In the genomic region with DNA sequence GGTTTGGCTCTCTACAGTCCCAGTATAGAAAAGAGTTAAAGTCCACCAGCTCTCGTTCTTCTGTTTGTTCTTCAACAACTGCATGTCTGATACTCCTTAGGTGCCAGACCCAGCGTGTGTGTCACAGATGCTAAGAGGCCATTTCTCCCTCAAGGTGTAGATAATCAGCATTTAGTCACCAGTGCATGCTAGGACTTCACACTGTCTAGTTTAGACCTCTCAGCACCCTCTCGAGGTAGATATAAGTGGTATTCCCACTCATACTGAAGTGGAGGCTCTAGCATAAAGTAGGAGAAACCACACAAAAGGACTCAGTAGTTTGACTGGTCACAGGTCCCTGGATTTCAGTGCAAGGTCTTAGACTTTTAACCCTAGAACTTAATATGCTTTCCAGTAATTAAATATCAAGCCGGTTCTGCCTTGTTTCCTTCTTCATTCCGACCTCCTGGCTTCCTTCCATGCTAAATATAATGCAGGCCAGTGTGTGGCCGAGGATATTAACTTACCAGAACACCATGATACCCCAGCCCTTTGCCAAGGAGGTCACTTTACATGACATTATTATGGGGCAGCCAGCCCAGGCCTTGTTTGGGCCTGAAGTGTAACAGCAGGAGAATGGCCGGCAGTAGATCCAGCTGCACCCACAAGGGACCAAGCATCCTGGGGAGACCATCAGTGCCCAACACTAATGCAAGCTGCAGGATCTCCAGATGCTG, we compare ENCODE assay signal across 20 mouse cellular contexts. TPM values are rescaled to one million over a fixed set of nuclear protein-coding genes. Genes with fewer than 3 reads are reported as not detected.
A peak's percentile ranks its signal among the peaks of the same experiment; 100 is the strongest.
DNase-seq lines count a peak whose midpoint lies in the region; ATAC-seq and TF ChIP-seq lines count a peak whose summit lies in the region.
"Had no signal": no experiment of that assay in that cellular context is flagged by ENCODE, and none has a peak within 500 bp of the region (broad histone marks: within the 10 kb centered on the region; RNA-seq: fewer than 3 reads in every experiment).

No protein-coding gene starts in this region.

- H3K9ac ChIP-seq in heart, embryonic 12.5 days, result no peak overlapping the region
- H3K9ac ChIP-seq in heart, embryonic 14.5 days (ENCODE audit: low read length), result no peak overlapping the region
- no peak overlapping the region for H3K9ac ChIP-seq in kidney, embryonic 16.5 days (replicated peaks; ENCODE audit: low read length)
- H3K9ac ChIP-seq: embryonic facial prominence, embryonic 13.5 days; hindbrain, embryonic 12.5 days; intestine, embryonic 15.5 days; liver, embryonic 13.5 days; neural tube, embryonic 12.5 days had no signal

- no peaks in the 10 kb centered on the region for H3K27me3 ChIP-seq in heart, embryonic 12.5 days (replicated peaks)
- H3K27me3 ChIP-seq in heart, embryonic 14.5 days (ENCODE audit: control insufficient read depth, insufficient read depth, low read length), result no peaks in the 10 kb centered on the region
- H3K27me3 ChIP-seq in kidney, embryonic 16.5 days (ENCODE audit: insufficient read depth, low read length), result no peaks in the 10 kb centered on the region
- H3K27me3 ChIP-seq: hindbrain, embryonic 12.5 days; intestine, embryonic 15.5 days; liver, embryonic 13.5 days; neural tube, embryonic 12.5 days had no signal

- 42% methylated on average over 7 of the region's 7 CpGs for WGBS in heart, embryonic 12.5 days
- 28% methylated on average over 7 of the region's 7 CpGs for WGBS in heart, embryonic 14.5 days
- WGBS in kidney, embryonic 16.5 days, result 26% methylated on average over 7 of the region's 7 CpGs

- H3K4me1 ChIP-seq in heart, embryonic 12.5 days (replicated peaks), result peaks cover 6% of the 10 kb centered on the region; the same call in 1 of the 2 replicates
- peaks cover 3 to 12% of the 10 kb centered on the region in 2 experiments for H3K4me1 ChIP-seq in heart, embryonic 14.5 days (ENCODE audit: control insufficient read depth in 2 of 2, insufficient read depth in 2 of 2, low read length in 2 of 2)
- H3K4me1 ChIP-seq in kidney, embryonic 16.5 days (ENCODE audit: insufficient read depth, low read length), result peaks cover 18% of the 10 kb centered on the region
- H3K4me1 ChIP-seq: intestine, embryonic 15.5 days; liver, embryonic 13.5 days; neural tube, embryonic 12.5 days had no signal

- intact Hi-C loops in gastrocnemius, adult 2 months (cut with DNase I), result no loop called here

- H3K27ac ChIP-seq in heart, embryonic 12.5 days (ENCODE audit: poor library complexity, severe bottlenecking), result no peak overlapping the region
- peak overlapping the region; percentile 69 for H3K27ac ChIP-seq in gastrocnemius, adult 2 months
- peak overlapping the region; percentile 46 to 71 for H3K27ac ChIP-seq in heart, embryonic 14.5 days (replicated peaks in 1 of 2; ENCODE audit: control insufficient read depth in 1 of 2, insufficient read depth in 1 of 2, low read depth in 2 of 2, low read length in 2 of 2)
- H3K27ac ChIP-seq in kidney, embryonic 16.5 days (ENCODE audit: low read length), result no peak overlapping the region
- H3K27ac ChIP-seq: embryonic facial prominence, embryonic 13.5 days; forebrain, embryonic 10.5 days; hindbrain, embryonic 12.5 days; intestine, embryonic 15.5 days; liver, embryonic 13.5 days; neural tube, embryonic 12.5 days had no signal

- H3K4me2 ChIP-seq in heart, embryonic 12.5 days, result no peak overlapping the region
- H3K4me2 ChIP-seq in heart, embryonic 14.5 days (ENCODE audit: low read length), result no peak overlapping the region
- H3K4me2 ChIP-seq in kidney, embryonic 16.5 days (replicated peaks; ENCODE audit: low read depth, low read length), result no peak overlapping the region
- H3K4me2 ChIP-seq: embryonic facial prominence, embryonic 13.5 days; hindbrain, embryonic 12.5 days; intestine, embryonic 15.5 days; liver, embryonic 13.5 days; neural tube, embryonic 12.5 days had no signal

- no peak for ATAC-seq in heart, embryonic 12.5 days (ENCODE audit: insufficient number of reproducible peaks, low FRiP score)
- peak; percentile 47; the same call in 1 of the 2 replicates for ATAC-seq in heart, embryonic 14.5 days (ENCODE audit: insufficient number of reproducible peaks, insufficient read depth, low FRiP score, low read depth)
- peak; percentile 49; the same call in 1 of the 2 replicates for ATAC-seq in kidney, embryonic 16.5 days (ENCODE audit: low FRiP score, low TSS enrichment)
- ATAC-seq: intestine, embryonic 15.5 days had no signal

- H3K9me3 ChIP-seq in heart, embryonic 12.5 days (replicated peaks), result no peaks in the 10 kb centered on the region
- H3K9me3 ChIP-seq in heart, embryonic 14.5 days (ENCODE audit: control insufficient read depth, low read length), result no peaks in the 10 kb centered on the region
- no peaks in the 10 kb centered on the region for H3K9me3 ChIP-seq in kidney, embryonic 16.5 days (ENCODE audit: low read length)
- H3K9me3 ChIP-seq: embryonic facial prominence, embryonic 13.5 days; forebrain, embryonic 10.5 days; hindbrain, embryonic 12.5 days; intestine, embryonic 15.5 days; liver, embryonic 13.5 days; neural tube, embryonic 12.5 days had no signal

- no peak overlapping the region for H3K4me3 ChIP-seq in heart, embryonic 12.5 days
- H3K4me3 ChIP-seq in gastrocnemius, adult 2 months, result peak overlapping the region; percentile 7; the same call in 1 of the 2 replicates
- H3K4me3 ChIP-seq in heart, embryonic 14.5 days (ENCODE audit: control insufficient read depth in 1 of 2, insufficient read depth in 1 of 2, low read depth in 1 of 2, low read length in 2 of 2), result no peak overlapping the region
- no peak overlapping the region for H3K4me3 ChIP-seq in kidney, embryonic 16.5 days (ENCODE audit: low read length)
- H3K4me3 ChIP-seq: embryonic facial prominence, embryonic 13.5 days; forebrain, embryonic 10.5 days; hindbrain, embryonic 12.5 days; intestine, embryonic 15.5 days; liver, embryonic 13.5 days; neural tube, embryonic 12.5 days had no signal

- peak; percentile 26 for DNase-seq in heart, adult 8-10 months (ENCODE audit: low spot score)
- DNase-seq in gastrocnemius, adult 2 months, result peak; percentile 76
- DNase-seq in cerebellum, adult 11-12 months, result no peak
- no peak for DNase-seq in lung, postnatal 4 days
- DNase-seq in spleen, adult 18-20 months, result no peak
- DNase-seq: B cell, adult 2 months; cerebellum, adult 18-20 months; left cerebral cortex, postnatal 4 days; liver, embryonic 13.5 days; right cerebral cortex, postnatal 4 days; thymus, adult 18-20 months had no signal

- TF ChIP-seq CTCF in gastrocnemius, adult 2 months (IDR thresholded peaks at IDR 0.05), result no peak

- H3K36me3 ChIP-seq in heart, embryonic 12.5 days, result no peaks in the 10 kb centered on the region
- no peaks in the 10 kb centered on the region for H3K36me3 ChIP-seq in heart, embryonic 14.5 days (ENCODE audit: control insufficient read depth, insufficient read depth, low read length)
- no peaks in the 10 kb centered on the region for H3K36me3 ChIP-seq in kidney, embryonic 16.5 days (ENCODE audit: insufficient read depth, low read length)
- H3K36me3 ChIP-seq: embryonic facial prominence, embryonic 13.5 days; forebrain, embryonic 10.5 days; hindbrain, embryonic 12.5 days; intestine, embryonic 15.5 days; liver, embryonic 13.5 days; neural tube, embryonic 12.5 days had no signal

RNA-seq across cellular contexts. Expression of a gene that starts 22.1 kb away (rescaled TPM):
- total RNA-seq in heart, adult 8-10 months (2022), result under 1 TPM in 2 of 4 experiments, not detected in 2; 0.14 to 0.28 TPM
- 0.14 and 0.19 TPM in 2 replicates for polyA plus RNA-seq in heart, embryonic 12.5 days (2016; fragmentation: Nextera tagmentation; extraction: Ambion mirVana)
- total RNA-seq in gastrocnemius, adult 2 months (2021), result not detected
- polyA plus RNA-seq in heart, embryonic 14.5 days (2014; fragmentation: Nextera tagmentation; extraction: Ambion mirVana), result 0.19 and 0.32 TPM in 2 replicates
- polyA plus RNA-seq in kidney, embryonic 16.5 days (2015; fragmentation: Nextera tagmentation; extraction: Ambion mirVana), result 1.6 and 1.9 TPM in 2 replicates
- polyA plus RNA-seq: embryonic facial prominence, embryonic 13.5 days; forebrain, embryonic 10.5 days; liver, embryonic 13.5 days; lung, embryonic 16.5 days; neural tube, embryonic 12.5 days had no signal

RNA-seq across cellular contexts. Expression of a gene that starts 38.3 kb away (rescaled TPM):
- 1 to 10 TPM; 8.9 to 9.9 (median 9.7) TPM for total RNA-seq in heart, adult 8-10 months (2022)
- 10.7 and 11.3 TPM in 2 replicates for polyA plus RNA-seq in heart, embryonic 12.5 days (2016; fragmentation: Nextera tagmentation; extraction: Ambion mirVana)
- total RNA-seq in gastrocnemius, adult 2 months (2021), result 10 to 100 TPM; 12.0 to 12.3 TPM
- polyA plus RNA-seq in heart, embryonic 14.5 days (2014; fragmentation: Nextera tagmentation; extraction: Ambion mirVana), result 10.8 and 12.6 TPM in 2 replicates
- 11.9 and 16.5 TPM in 2 replicates for polyA plus RNA-seq in kidney, embryonic 16.5 days (2015; fragmentation: Nextera tagmentation; extraction: Ambion mirVana)

Comparison
In these comparisons a context has a peak if more than half of its experiments do, and no peak if none do; other contexts are left out.
1. H3K27ac ChIP-seq: peak in gastrocnemius, adult 2 months (single experiment) and heart, embryonic 14.5 days (2 of 2); none in heart, embryonic 12.5 days (single experiment) and kidney, embryonic 16.5 days (single experiment).
2. DNase-seq: peak in heart, adult 8-10 months (single experiment) and gastrocnemius, adult 2 months (single experiment); none in cerebellum, adult 11-12 months (single experiment), lung, postnatal 4 days (0 of 2) and spleen, adult 18-20 months (0 of 2).